Mouse (Mus musculus) myocyte (in vitro differentiated cells): ENCODE data around the gene Fam189a2.

Experiments
- CEBPB ChIP-seq: IDR thresholded peaks from 2 replicates; pipeline ENCODE4 v1.6.1; 2011; ENCODE audit warnings: mild to moderate bottlenecking, moderate library complexity; ENCODE audit not compliant: poor library complexity, insufficient read depth, severe bottlenecking
- E2F4 ChIP-seq: IDR thresholded peaks from one replicate; pipeline ENCODE4 v1.6.1; 2011; ENCODE audit warnings: mild to moderate bottlenecking, control low read depth, moderate library complexity; ENCODE audit not compliant: insufficient read depth
- POLR2A ChIP-seq: IDR thresholded peaks from one replicate; pipeline ENCODE4 v1.6.1; 2011; ENCODE audit warnings: low read depth, mild to moderate bottlenecking, control low read depth, moderate library complexity; ENCODE audit not compliant: insufficient read length
- TCF12 ChIP-seq: IDR thresholded peaks from one replicate; pipeline ENCODE4 v1.6.1; 2011; ENCODE audit warnings: mild to moderate bottlenecking, control low read depth; ENCODE audit not compliant: poor library complexity, insufficient read depth, severe bottlenecking

DNA sequence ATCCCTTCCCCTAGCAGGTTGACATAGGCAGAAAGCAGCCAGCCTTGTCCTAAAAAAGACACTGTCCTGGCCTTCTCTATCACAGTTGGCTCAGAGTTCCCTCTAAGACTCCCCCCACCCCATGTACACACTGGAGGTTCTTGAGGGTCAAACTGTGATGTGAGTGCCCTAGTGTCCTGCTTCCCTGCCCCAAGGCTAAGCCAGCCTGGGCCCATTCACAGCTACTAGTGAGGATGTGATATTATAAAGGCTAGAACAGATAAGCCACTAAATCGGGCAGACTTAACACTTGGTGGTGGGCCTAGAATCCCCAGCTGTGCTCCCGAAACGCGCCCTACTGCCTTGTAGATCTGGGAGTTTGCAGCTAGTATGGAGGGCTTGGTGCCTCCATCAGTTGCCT, 84.1 kb downstream of the Fam189a2 start:
- no peak for TF ChIP-seq POLR2A
- no peak for TF ChIP-seq TCF12
- no peak for TF ChIP-seq CEBPB
- no peak for TF ChIP-seq E2F4
